ENCODE assay signal across 30 mouse cellular contexts in the genomic region with DNA sequence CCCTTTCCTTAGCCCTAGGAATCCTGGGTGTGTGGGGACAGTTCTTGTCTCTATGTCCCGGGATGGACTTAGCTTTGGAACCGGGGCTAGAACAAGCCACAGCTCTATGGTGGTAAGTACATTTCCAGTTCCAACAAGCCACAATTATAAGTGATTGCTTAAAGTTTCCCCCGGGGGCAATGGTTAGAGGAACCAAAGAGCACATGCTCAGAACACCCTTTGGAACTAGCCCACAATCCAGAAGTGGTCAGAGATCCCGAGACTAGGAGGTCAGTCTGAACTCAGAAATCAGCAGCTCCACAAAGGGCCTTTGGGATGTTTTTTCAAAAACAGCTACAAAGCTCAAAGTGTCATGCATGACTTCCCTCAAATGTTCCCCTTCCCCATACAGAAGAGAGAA. TPM values are rescaled to one million over a fixed set of nuclear protein-coding genes. Genes with fewer than 3 reads are reported as not detected.
A peak's percentile ranks its signal among the peaks of the same experiment; 100 is the strongest.
DNase-seq lines count a peak whose midpoint lies in the region; ATAC-seq and TF ChIP-seq lines count a peak whose summit lies in the region.
"Had no signal": no experiment of that assay in that cellular context is flagged by ENCODE, and none has a peak within 500 bp of the region (broad histone marks: within the 10 kb centered on the region; RNA-seq: fewer than 3 reads in every experiment).

No protein-coding gene starts in this region.

- intact Hi-C loops in left cerebral cortex, postnatal 25 days (cut with DNase I), result no loop called here

- H3K27ac ChIP-seq in liver, adult 2 months (replicated peaks; ENCODE audit: insufficient read depth, low read depth, low read length), result no peak overlapping the region
- no peak overlapping the region for H3K27ac ChIP-seq in kidney, embryonic 14.5 days (ENCODE audit: low read depth, low read length)
- H3K27ac ChIP-seq: forebrain, embryonic 13.5 days; heart, embryonic 13.5 days; hindbrain, embryonic 14.5 days; layer of hippocampus, adult 2 months; left cerebral cortex, adult 2 months; liver, embryonic 14.5 days; midbrain, embryonic 13.5 days; neural tube, embryonic 15.5 days; stomach, postnatal 0 days had no signal

- no peak overlapping the region for H3K4me3 ChIP-seq in liver, adult 2 months (ENCODE audit: insufficient read depth, low read depth, low read length)
- no peak overlapping the region for H3K4me3 ChIP-seq in kidney, embryonic 14.5 days (ENCODE audit: low read length)
- H3K4me3 ChIP-seq: forebrain, embryonic 13.5 days; heart, embryonic 13.5 days; layer of hippocampus, adult 2 months; left cerebral cortex, adult 2 months; megakaryocyte, embryonic 14.5 days; midbrain, embryonic 13.5 days; neural tube, embryonic 15.5 days had no signal

- H3K36me3 ChIP-seq in liver, adult 2 months (ENCODE audit: control insufficient read depth, insufficient read depth, low read length), result no peaks in the 10 kb centered on the region
- no peaks in the 10 kb centered on the region for H3K36me3 ChIP-seq in kidney, embryonic 14.5 days (ENCODE audit: control insufficient read depth, insufficient read depth, low read length)
- H3K36me3 ChIP-seq: heart, embryonic 13.5 days; midbrain, embryonic 13.5 days had no signal

- TF ChIP-seq CTCF in liver, adult 2 months (IDR thresholded peaks at IDR 0.05; ENCODE audit: low read depth, low read length), result no peak

- H3K79me2 ChIP-seq in liver, adult 2 months (ENCODE audit: control insufficient read depth, insufficient read depth, low read length), result no peaks in the 10 kb centered on the region

- H3K4me2 ChIP-seq in kidney, embryonic 14.5 days (replicated peaks; ENCODE audit: low read depth, low read length), result no peak overlapping the region
- H3K4me2 ChIP-seq: forebrain, embryonic 13.5 days; heart, embryonic 13.5 days; hindbrain, embryonic 14.5 days; midbrain, embryonic 13.5 days; neural tube, embryonic 15.5 days had no signal

- DNase-seq in liver, adult 2 months (ENCODE audit: extremely low read depth, low read depth, low spot score), result peak; percentile 57
- DNase-seq in liver, result no peak
- DNase-seq in kidney, adult 8-10 months, result peak; percentile 64 to 83
- DNase-seq in yolk sac, embryonic 10.5 days (ENCODE audit: low spot score), result peak; percentile 52
- DNase-seq in left cerebral cortex, postnatal 25 days (ENCODE audit: low spot score in 2 of 2), result no peak
- DNase-seq: adrenal gland, adult 2 months; adrenal gland, postnatal 36 days; B cell, adult 2 months; cerebellum, adult 18-20 months; cerebellum, postnatal 14 days; gastrocnemius, postnatal 10 days; heart, postnatal 10 days; lung, postnatal 4 days; retina, postnatal 1 day; right cerebral cortex, postnatal 14 days; thymus, adult 18-20 months; thymus, postnatal 36 days had no signal

- peaks cover 9% of the 10 kb centered on the region for H3K4me1 ChIP-seq in liver, adult 2 months (ENCODE audit: control insufficient read depth, insufficient read depth, low read length)
- no peaks in the 10 kb centered on the region for H3K4me1 ChIP-seq in kidney, embryonic 14.5 days (ENCODE audit: control insufficient read depth, insufficient read depth, low read length)
- H3K4me1 ChIP-seq: forebrain, embryonic 13.5 days; midbrain, embryonic 13.5 days; neural tube, embryonic 15.5 days had no signal

- WGBS in liver, adult 2 months, result 43% methylated on average over 4 of the region's 4 CpGs
- WGBS in kidney, embryonic 14.5 days, result 74% methylated on average over 4 of the region's 4 CpGs

- ATAC-seq in kidney, embryonic 14.5 days (ENCODE audit: low FRiP score, low TSS enrichment), result no peak
- ATAC-seq: forebrain, embryonic 13.5 days; intestine, postnatal 0 days; midbrain, embryonic 13.5 days had no signal

- H3K27me3 ChIP-seq in liver, adult 2 months (ENCODE audit: control insufficient read depth, insufficient read depth, low read length), result no peaks in the 10 kb centered on the region
- H3K27me3 ChIP-seq in kidney, embryonic 14.5 days (ENCODE audit: control insufficient read depth, insufficient read depth, low read length), result no peaks in the 10 kb centered on the region
- H3K27me3 ChIP-seq: forebrain, embryonic 13.5 days; midbrain, embryonic 13.5 days; neural tube, embryonic 15.5 days had no signal

- H3K9ac ChIP-seq in liver, adult 2 months (ENCODE audit: low read depth, low read length), result no peak overlapping the region
- H3K9ac ChIP-seq in kidney, embryonic 14.5 days (ENCODE audit: low read depth, low read length), result 0 out of 2 replicates have a peak overlapping the region, but pooled peaks have one; percentile 7
- H3K9ac ChIP-seq: forebrain, embryonic 13.5 days; heart, embryonic 13.5 days; hindbrain, embryonic 14.5 days; liver, embryonic 14.5 days; midbrain, embryonic 13.5 days; neural tube, embryonic 15.5 days had no signal

- H3K9me3 ChIP-seq in kidney, embryonic 14.5 days (ENCODE audit: control insufficient read depth, low read length), result no peaks in the 10 kb centered on the region
- H3K9me3 ChIP-seq: forebrain, embryonic 13.5 days; heart, embryonic 13.5 days; megakaryocyte, embryonic 14.5 days; midbrain, embryonic 13.5 days; neural tube, embryonic 15.5 days had no signal

- no peak for TF ChIP-seq POLR2A in liver, adult 2 months (IDR thresholded peaks at IDR 0.05; ENCODE audit: extremely low read depth, insufficient read depth, low read length)

RNA-seq across cellular contexts. Expression of gene Ikzf4, which starts 8.1 kb away (rescaled TPM):
- total RNA-seq in liver, adult 2 months (2014; rRNA removed), result 0.09 and 0.13 TPM in 2 replicates
- polyA plus RNA-seq in liver, adult 2 months (2012; rRNA removed), result 0.60 and 0.80 TPM in 2 replicates
- 1.8 and 2.8 TPM in 2 replicates for polyA plus RNA-seq in kidney, embryonic 14.5 days (2014; fragmentation: Nextera tagmentation; extraction: Ambion mirVana)
- 10 to 100 TPM; 17.9 to 18.9 TPM for total RNA-seq in left cerebral cortex, postnatal 25 days (2021)
- total RNA-seq: monocyte, adult 5-6 weeks had no signal

RNA-seq across cellular contexts. Expression of gene Suox, which starts 20.0 kb away (rescaled TPM):
- 135 and 145 TPM in 2 replicates for total RNA-seq in liver, adult 2 months (2014; rRNA removed)
- polyA plus RNA-seq in liver, adult 2 months (2012; rRNA removed), result 103 and 168 TPM in 2 replicates
- 6.8 and 10.1 TPM in 2 replicates for polyA plus RNA-seq in kidney, embryonic 14.5 days (2014; fragmentation: Nextera tagmentation; extraction: Ambion mirVana)
- 10 to 100 TPM; 10.8 to 12.3 TPM for total RNA-seq in left cerebral cortex, postnatal 25 days (2021)

RNA-seq across cellular contexts. Expression of gene Rps26, which starts 27.3 kb away (rescaled TPM):
- total RNA-seq in liver, adult 2 months (2014; rRNA removed), result 234 and 279 TPM in 2 replicates
- polyA plus RNA-seq in liver, adult 2 months (2012; rRNA removed), result 425 and 439 TPM in 2 replicates
- 1,019 and 1,352 TPM in 2 replicates for polyA plus RNA-seq in kidney, embryonic 14.5 days (2014; fragmentation: Nextera tagmentation; extraction: Ambion mirVana)
- 100 to 1,000 TPM; 235 to 247 TPM for total RNA-seq in left cerebral cortex, postnatal 25 days (2021)

RNA-seq across cellular contexts. Expression of gene Rab5b, which starts 42.2 kb away (rescaled TPM):
- total RNA-seq in liver, adult 2 months (2014; rRNA removed), result 68.6 and 74.0 TPM in 2 replicates
- polyA plus RNA-seq in liver, adult 2 months (2012; rRNA removed), result 78.8 and 80.5 TPM in 2 replicates
- polyA plus RNA-seq in kidney, embryonic 14.5 days (2014; fragmentation: Nextera tagmentation; extraction: Ambion mirVana), result 34.9 and 54.6 TPM in 2 replicates
- 100 to 1,000 TPM; 125 to 132 TPM for total RNA-seq in left cerebral cortex, postnatal 25 days (2021)

RNA-seq across cellular contexts. Expression of gene Pmel, which starts 50.1 kb away (rescaled TPM):
- total RNA-seq in liver, adult 2 months (2014; rRNA removed), result 0.09 and 0.40 TPM in 2 replicates
- polyA plus RNA-seq in liver, adult 2 months (2012; rRNA removed), result 0.72 and 0.83 TPM in 2 replicates
- polyA plus RNA-seq in kidney, embryonic 14.5 days (2014; fragmentation: Nextera tagmentation; extraction: Ambion mirVana), result 1.0 and 2.6 TPM in 2 replicates
- total RNA-seq in left cerebral cortex, postnatal 25 days (2021), result under 1 TPM; 0.39 to 0.96 TPM
- total RNA-seq: monocyte, adult 5-6 weeks had no signal

Comparison
In these comparisons a context has a peak if more than half of its experiments do, and no peak if none do; other contexts are left out.
1. DNase-seq: peak in liver, adult 2 months (single experiment), kidney, adult 8-10 months (2 of 2) and yolk sac, embryonic 10.5 days (single experiment); none in liver (single experiment) and left cerebral cortex, postnatal 25 days (0 of 2).
2. RNA of gene Ikzf4, which starts 8.1 kb away (total RNA-seq): 17.9 to 18.9 TPM in left cerebral cortex, postnatal 25 days; 0.09 to 0.13 TPM in liver, adult 2 months; every median in the first group is over 10 times any median in the second.
3. RNA of gene Suox, which starts 20.0 kb away (total RNA-seq): 135 to 145 TPM in liver, adult 2 months; 10.8 to 12.3 TPM in left cerebral cortex, postnatal 25 days; every median in the first group is over 10 times any median in the second.